Mouse (Mus musculus): Measurements from ENCODE around the gene Dok5.

Dok5 gene

DNA sequence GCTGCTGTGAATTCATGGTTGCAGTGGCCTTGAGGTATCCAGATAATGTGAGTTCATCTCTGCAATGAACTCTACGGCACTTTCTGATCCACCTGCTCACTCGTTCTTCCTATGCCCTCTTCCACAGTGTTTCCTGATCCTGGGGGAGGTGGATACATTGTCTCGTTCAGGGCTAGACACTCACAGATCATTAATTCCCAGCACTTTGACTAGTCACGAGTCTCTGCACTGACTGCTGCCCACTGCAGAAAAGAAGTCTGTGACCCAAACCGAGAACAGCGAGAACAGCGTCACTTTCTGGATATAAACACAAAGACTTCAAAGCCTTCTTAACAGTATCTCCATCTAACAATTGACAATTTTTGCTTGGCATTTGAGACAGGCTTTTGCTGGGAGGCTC, 125.9 kb downstream of the Dok5 start:
- 79% methylated on average over 7 of the region's 7 CpGs for WGBS

DNA sequence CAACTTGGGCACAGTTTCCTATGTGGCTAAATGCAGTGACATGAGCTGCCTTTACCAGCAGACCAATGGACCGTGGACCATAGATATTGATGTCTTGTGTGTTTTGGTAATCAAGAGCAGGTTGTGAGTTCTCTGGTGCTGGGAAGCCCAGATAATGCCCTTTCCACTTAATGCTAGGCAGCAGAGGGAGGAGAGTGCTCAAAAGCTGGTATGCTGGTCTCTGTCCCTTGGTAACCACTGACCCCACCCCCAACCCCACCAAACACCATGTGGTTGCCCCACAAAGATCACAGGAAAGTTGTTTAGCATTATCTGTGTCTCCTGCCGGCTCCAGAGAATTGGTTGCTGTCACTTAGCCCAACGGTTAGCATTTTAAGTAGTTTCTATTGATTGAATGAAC, 127.0 kb downstream of the Dok5 start:
- 63% methylated on average over 3 of the region's 3 CpGs for WGBS

GRCm38 (mm10) chr2:170860576-170860975, 129.0 kb downstream of the Dok5 start:
- WGBS, result 51% methylated on average over 4 of the region's 4 CpGs

- WGBS, result 76% methylated on average over 9 of the region's 9 CpGs
Measured at GRCm38 (mm10) chr2:170862799-170863198, 131.2 kb downstream of the Dok5 start.

DNA sequence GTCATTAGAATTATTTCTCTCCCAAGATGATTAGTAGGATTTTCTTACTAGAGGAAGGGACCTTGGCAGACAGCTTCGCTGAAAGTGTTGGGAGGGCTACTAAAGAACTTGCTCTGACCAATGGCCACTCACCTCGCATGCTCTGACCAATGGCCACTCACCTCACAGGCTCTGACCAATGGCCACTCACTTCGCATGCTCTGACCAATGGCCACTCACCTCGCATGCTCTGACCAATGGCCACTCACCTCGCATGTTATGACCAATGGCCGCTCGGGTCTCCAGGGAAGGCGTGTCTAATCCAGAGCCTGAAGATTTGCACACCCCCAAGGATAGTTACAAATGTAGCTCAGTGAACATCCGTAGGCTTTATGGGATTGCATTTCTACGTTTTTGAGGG, 131.6 kb downstream of the Dok5 start:
- 96% methylated on average over 10 of the region's 10 CpGs for WGBS

GRCm38 (mm10) chr2:170864043-170864442, 132.4 kb downstream of the Dok5 start:
- 87% methylated on average over 5 of the region's 5 CpGs for WGBS

DNA sequence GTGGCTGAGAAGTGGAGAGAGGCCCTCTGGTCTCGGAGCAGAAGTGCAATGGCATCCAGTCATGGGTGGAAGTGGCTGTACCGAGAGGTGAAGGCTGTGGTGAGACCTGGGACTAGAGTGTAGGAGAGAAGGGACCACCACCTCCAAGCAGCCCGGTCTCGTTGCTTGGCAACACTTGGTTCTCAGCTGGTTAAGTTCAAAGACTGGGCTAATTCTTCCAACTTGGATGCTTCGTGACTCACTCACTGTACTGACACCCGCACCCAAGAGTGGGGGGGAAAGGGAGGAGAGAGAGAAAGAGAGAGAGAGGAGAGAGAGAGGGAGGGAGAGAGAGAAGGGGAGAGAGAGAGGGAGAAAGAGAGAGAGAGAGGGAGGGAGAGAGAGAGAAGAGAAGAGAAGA, 133.2 kb downstream of the Dok5 start:
- 45% methylated on average over 6 of the region's 6 CpGs for WGBS

- WGBS, result 65% methylated on average over 15 of the region's 15 CpGs
Measured at GRCm38 (mm10) chr2:170870566-170870965, 139.0 kb downstream of the Dok5 start.

DNA sequence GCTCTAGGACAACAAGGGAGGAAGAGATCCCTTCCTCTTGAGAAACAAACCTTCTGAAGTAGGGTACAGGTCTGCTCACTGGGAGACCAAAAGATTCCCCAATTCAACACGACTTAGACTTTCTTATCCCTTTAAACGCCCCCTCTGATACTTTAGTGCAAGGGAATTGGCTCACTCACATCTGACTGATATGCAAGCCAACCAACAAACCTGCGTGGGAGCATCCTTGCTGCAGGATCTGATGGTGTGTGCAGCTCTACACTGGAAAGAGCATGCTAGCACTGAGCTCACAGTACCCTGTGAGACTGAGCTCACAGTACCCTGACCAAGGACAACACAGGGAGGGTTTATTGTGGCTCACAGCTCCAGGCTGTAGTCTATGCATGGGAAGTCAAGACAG, 139.9 kb downstream of the Dok5 start:
- 51% methylated on average over 3 of the region's 3 CpGs for WGBS

GRCm38 (mm10) chr2:170873382-170873781, 141.8 kb downstream of the Dok5 start:
- WGBS, result 7% methylated on average over 8 of the region's 8 CpGs

DNA sequence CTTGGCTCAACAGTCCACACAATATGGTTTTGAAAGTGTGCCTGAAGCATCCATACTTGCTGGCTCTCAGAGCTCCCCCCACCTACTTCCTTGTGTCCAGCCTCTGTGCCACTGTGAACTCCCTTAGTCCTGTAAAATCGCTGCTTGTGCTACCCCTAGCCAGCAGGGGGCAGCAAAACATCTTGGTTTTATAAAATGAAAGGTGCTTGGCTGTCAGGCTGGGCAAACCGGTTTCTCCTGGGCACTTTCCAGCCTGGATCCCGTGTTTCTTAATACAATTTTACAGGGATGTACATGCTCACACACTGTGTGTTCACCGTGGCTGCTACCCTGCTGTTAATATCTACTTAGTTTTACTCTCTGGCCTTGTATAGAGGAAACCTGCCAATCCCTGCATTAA, 145.9 kb downstream of the Dok5 start:
- 0% methylated on average over 4 of the region's 4 CpGs for WGBS

GRCm38 (mm10) chr2:170877936-170878335, 146.3 kb downstream of the Dok5 start:
- WGBS, result 69% methylated on average over 5 of the region's 5 CpGs

DNA sequence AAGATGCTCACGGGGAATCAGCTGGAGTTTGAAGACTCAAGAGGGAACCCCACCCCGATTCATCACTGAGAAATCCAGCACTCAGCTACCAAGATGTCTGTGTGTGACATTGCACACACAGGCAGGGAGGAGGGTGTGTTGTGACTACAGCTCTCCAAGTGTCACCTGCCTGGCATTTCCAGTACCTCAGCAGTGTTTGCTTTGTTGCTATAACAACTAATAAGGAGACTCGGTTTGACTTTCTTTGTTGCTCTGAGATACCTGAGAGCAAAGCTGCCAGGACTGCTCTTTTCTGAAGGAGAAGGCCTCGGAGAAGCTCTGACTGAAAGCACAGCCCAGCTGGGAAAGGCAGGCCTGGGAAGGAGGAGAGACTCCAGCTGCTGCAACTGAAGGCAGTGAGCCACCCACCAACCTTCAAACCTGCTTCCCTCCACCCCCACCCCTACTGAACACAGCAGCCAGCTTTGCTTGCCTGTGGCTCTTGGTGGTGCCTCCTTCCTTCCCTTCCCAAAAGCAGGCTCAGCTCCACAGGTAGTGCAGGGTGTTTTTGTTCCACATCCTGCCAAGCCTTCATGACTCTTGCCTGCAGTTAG, 152.7 kb downstream of the Dok5 start:
- 46% methylated on average over 4 of the region's 4 CpGs for WGBS

DNA sequence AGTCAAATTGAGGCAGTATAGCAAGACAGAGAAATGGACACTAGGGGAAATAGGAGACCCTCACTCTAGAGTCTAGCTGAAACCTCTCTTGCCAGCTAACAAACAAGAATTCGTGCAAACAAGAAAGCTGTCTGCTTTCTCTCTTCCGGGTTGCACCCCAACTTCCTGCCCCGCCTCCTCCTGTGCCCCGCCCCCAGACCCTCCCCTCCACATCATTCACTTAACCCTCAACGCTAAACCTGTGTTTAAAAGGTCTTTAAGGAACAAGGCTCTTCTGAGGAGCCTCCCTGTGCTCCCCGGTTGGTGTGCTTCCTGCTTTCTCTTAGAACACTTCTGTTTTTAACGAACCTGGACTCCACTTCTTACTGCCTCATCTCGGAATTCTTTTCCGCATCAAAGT, 156.4 kb downstream of the Dok5 start:
- WGBS, result 53% methylated on average over 9 of the region's 9 CpGs

GRCm38 (mm10) chr2:170895096-170895495, 163.5 kb downstream of the Dok5 start:
- WGBS, result 37% methylated on average over 8 of the region's 8 CpGs

DNA sequence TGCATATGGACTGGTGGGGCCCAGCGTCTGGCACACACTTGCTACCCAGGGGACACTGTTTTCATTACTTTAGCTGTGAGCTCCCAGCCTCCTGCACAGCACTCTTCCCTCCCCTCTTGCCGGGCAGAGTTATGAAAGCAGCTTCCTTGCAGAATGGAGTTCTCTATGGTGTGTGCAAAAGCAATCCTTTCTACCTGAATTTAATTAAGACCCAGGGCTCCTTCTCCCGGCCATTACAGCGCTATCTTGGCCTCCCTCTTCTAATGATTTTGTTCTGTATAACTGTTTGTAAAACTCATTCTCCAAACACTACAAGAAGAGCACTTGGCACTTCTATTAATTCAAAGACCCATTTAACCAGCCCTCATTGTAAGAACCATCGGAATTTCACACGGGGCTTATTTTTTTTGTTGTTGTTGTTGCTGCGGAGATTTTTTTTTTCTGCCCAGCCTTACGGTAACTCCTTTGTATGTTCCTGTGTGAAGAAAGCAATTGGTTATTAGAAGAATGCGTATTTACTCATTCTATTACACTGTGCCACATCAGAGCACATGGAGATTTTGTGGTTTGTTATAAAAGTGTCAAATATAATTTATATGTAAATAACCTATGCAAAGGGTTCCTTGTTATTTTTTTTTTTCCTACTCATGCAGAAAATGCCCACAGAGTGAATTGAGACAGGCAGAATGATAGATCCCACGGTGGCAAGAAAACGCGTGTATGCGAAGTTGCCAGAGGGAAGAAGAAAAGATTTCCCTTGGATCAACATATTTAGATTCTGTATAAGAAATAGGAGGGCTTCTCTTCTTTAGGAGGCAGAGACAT, 170.8 kb downstream of the Dok5 start:
- WGBS, result 46% methylated on average over 13 of the region's 13 CpGs

DNA sequence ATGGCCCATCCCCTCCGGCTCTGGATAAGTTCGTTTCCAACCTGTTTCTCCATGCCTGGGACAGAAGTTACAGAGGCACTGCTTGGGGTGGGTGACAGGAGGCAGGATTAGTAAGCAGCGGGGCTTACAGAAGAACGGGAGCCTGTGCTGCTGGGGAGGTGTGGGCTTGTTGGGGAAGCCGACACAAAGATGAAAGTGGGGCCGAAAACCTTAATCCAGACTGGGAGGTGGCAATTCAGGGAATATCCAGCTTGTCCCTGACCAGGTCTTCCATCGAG, 171.4 kb downstream of the Dok5 start:
- 28% methylated on average over 7 of the region's 7 CpGs for WGBS

GRCm38 (mm10) chr2:170903367-170903766, 171.8 kb downstream of the Dok5 start:
- WGBS, result 90% methylated on average over 9 of the region's 9 CpGs

- 29% methylated on average over 13 of the region's 13 CpGs for whole genome bisulfite sequencing
Measured at GRCm38 (mm10) chr2:170912589-170913223, 181.1 kb downstream of the Dok5 start.

DNA sequence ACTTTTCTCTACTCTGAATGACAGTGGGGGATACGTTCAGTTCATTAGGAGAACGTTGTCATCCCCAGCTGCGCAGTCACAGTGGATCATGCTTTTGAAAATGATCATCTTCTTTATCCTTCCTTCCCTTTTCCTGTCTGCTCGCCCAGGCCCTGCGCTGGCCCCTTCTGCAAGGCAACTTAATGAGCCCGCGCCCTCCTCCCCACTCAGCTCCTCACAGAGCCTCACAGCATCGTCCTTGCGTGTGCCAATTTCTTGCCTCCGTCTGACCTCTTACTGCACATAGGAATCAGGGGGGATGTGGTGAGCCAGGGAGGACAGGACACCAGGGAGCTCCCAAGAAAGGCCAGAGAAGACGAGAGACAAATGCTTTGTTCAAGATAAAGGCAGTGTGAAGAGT, 182.3 kb downstream of the Dok5 start:
- WGBS, result 78% methylated on average over 11 of the region's 11 CpGs

GRCm38 (mm10) chr2:170915646-170916045, 184.0 kb downstream of the Dok5 start:
- 74% methylated on average over 8 of the region's 8 CpGs for WGBS

DNA sequence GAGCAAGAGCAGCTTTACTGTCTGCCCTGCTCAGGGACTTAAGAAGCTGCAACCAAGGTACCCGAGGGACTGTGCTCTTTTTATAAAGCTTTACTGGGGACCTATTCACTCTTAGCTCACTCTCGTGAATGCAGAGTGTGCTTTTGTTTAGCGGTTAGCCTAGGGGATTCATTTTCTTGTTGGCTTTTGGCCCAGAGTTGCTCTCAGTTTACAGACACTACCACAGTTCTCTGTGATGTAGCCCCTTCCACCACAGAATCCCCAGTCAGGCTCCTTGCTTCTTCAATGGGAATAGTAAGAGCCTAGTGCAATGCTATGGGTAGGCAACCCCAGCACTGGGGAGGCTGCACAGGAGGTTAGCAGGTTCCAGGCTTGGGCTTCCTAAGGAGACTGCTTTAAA, 190.7 kb downstream of the Dok5 start:
- WGBS, result 47% methylated on average over 3 of the region's 3 CpGs

DNA sequence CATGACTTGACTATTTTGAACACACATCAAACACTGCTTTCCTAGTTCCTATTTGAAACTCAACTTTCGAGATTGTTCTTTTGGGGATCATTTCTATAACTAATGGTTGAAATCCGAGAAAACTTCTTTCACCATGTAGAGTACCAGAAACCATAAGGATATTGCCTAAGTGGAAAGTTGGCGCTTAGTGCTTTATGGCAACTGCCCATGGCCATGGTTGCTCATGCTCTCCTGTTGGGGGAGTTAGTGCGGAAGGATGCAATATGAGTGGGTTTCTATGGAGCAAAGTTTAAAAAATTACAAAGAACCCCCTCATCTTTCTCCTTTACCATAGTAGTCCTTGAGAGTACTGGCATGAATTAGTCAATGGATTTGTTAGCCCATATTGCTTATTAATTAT, 192.5 kb downstream of the Dok5 start:
- WGBS, result 93% methylated on average over 4 of the region's 4 CpGs

Measured in cerebral cortex, adult 2 months (tissue).